Mouse (Mus musculus): ENCODE measurements around the gene Dhx58. TPM values are rescaled to one million over a fixed set of nuclear protein-coding genes. Genes with fewer than 3 reads are reported as not detected.

The Dhx58 gene
- polyA plus RNA-seq, 1 experiment, result 13.3 TPM

DNA sequence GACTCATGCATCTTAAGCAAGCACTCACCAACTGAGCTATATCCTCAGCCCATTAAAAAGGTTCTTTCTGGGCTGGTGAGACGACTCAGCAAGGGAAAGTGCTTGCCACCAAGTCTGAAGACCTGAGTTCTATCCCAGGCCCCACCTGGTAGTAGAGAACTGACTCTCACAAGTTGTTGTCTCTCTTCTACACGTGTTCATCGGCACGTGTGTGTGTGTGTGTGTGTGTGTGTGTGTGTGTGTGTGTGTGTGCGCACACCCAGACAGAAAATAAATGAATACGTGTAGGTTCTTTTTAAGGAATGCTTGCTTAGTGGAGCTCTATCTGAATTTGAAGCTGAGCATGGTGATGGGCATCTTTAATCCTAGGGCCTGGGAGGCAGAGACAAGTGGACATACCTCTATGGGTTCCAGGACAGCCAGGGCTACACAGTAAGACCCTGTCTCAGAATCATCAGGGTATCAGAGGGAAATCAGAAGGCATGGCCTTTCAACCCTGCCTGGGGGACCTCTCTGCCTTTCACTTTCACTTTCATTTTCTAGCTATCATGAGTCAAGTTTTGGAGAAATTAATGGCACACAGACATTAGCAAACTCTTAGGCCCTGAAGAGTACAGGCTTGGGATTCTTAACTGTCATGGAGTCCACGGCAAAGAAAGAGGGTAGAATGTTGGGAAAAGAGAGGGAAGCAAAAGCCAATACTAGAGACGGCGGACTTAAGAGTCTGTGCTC is 31.2 kb upstream of the Dhx58 start:
- Histone ChIP-seq H3K27me3 (ENCODE audit: control insufficient read depth, insufficient read depth, low read length) (no peaks in the 10 kb centered on the region), H3K4me1 (ENCODE audit: control insufficient read depth, insufficient read depth, insufficient read length, low read length) (peaks cover 18% of the 10 kb centered on the region), H3K36me3 (ENCODE audit: control insufficient read depth, insufficient read depth, low read length) (peaks cover 4% of the 10 kb centered on the region), H3K4me3 (ENCODE audit: low read depth, low read length) (peak overlapping the region; percentile 61), H3K27ac (ENCODE audit: insufficient read depth, low read depth, low read length) (peak overlapping the region; percentile 71)
- WGBS, result 64% methylated on average over 9 of the region's 9 CpGs
- TF ChIP-seq CTCF (IDR thresholded peaks at IDR 0.05; ENCODE audit: extremely low read depth, insufficient read length, insufficient replicate concordance, low read depth, low read length) (no peak), POLR2A (IDR thresholded peaks at IDR 0.05; ENCODE audit: low read depth, low read length) (no peak)

- Histone ChIP-seq H3K27ac (ENCODE audit: insufficient read depth, low read depth, low read length) (no peak overlapping the region), H3K4me1 (ENCODE audit: control insufficient read depth, insufficient read depth, insufficient read length, low read length) (peaks cover 11% of the 10 kb centered on the region), H3K36me3 (ENCODE audit: control insufficient read depth, insufficient read depth, low read length) (peaks cover 17% of the 10 kb centered on the region), H3K27me3 (ENCODE audit: control insufficient read depth, insufficient read depth, low read length) (no peaks in the 10 kb centered on the region), H3K4me3 (ENCODE audit: low read depth, low read length) (no peak overlapping the region)
- WGBS, result 79% methylated on average over 6 of the region's 6 CpGs
- TF ChIP-seq POLR2A (IDR thresholded peaks at IDR 0.05; ENCODE audit: low read depth, low read length) (no peak), CTCF (IDR thresholded peaks at IDR 0.05; ENCODE audit: extremely low read depth, insufficient read length, insufficient replicate concordance, low read depth, low read length) (no peak)
Observed at GRCm38 (mm10) chr11:100730477-100731205, 26.6 kb upstream of the Dhx58 start.

DNA sequence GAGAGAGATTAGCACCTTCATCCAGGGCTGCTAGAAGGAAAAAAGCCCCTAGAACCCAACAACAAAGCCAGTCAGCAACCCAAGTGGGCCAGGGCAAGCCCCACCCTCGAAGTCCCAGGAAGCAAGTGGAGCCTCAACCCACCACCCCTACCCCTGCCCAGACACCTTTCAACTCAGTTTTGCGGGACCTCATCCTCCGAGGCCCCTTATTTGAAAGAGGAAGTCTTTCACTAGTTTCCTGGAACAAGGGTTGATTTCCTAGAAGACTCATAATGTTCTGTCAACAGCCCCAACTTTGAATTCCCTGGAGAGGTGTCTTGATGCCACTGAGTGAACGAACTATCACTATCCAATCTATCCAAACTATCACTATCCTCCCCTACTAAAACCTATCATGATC is 25.9 kb upstream of the Dhx58 start:
- TF ChIP-seq POLR2A (IDR thresholded peaks at IDR 0.05; ENCODE audit: low read depth, low read length) (no peak), CTCF (IDR thresholded peaks at IDR 0.05; ENCODE audit: extremely low read depth, insufficient read length, insufficient replicate concordance, low read depth, low read length) (no peak)
- Histone ChIP-seq H3K4me1 (ENCODE audit: control insufficient read depth, insufficient read depth, insufficient read length, low read length) (peaks cover 9% of the 10 kb centered on the region), H3K4me3 (ENCODE audit: low read depth, low read length) (no peak overlapping the region), H3K27me3 (ENCODE audit: control insufficient read depth, insufficient read depth, low read length) (no peaks in the 10 kb centered on the region), H3K27ac (ENCODE audit: insufficient read depth, low read depth, low read length) (no peak overlapping the region), H3K36me3 (ENCODE audit: control insufficient read depth, insufficient read depth, low read length) (peaks cover 17% of the 10 kb centered on the region)
- WGBS, result 79% methylated on average over 4 of the region's 4 CpGs

GRCm38 (mm10) chr11:100728601-100729000 is 24.5 kb upstream of the Dhx58 start:
- TF ChIP-seq POLR2A (IDR thresholded peaks at IDR 0.05; ENCODE audit: low read depth, low read length) (no peak), CTCF (IDR thresholded peaks at IDR 0.05; ENCODE audit: extremely low read depth, insufficient read length, insufficient replicate concordance, low read depth, low read length) (no peak)
- no peak overlapping the region for H3K4me3 ChIP-seq (ENCODE audit: low read depth, low read length)
- 85% methylated on average over 6 of the region's 6 CpGs for WGBS
- H3K27ac ChIP-seq (ENCODE audit: insufficient read depth, low read depth, low read length), result no peak overlapping the region
- peaks cover 16% of the 10 kb centered on the region for H3K4me1 ChIP-seq (ENCODE audit: control insufficient read depth, insufficient read depth, insufficient read length, low read length)
- H3K36me3 ChIP-seq (ENCODE audit: control insufficient read depth, insufficient read depth, low read length), result peaks cover 17% of the 10 kb centered on the region
- no peaks in the 10 kb centered on the region for H3K27me3 ChIP-seq (ENCODE audit: control insufficient read depth, insufficient read depth, low read length)

- no peaks in the 10 kb centered on the region for H3K27me3 ChIP-seq (ENCODE audit: control insufficient read depth, insufficient read depth, low read length)
Observed at GRCm38 (mm10) chr11:100727201-100727600, 23.1 kb upstream of the Dhx58 start.

DNA sequence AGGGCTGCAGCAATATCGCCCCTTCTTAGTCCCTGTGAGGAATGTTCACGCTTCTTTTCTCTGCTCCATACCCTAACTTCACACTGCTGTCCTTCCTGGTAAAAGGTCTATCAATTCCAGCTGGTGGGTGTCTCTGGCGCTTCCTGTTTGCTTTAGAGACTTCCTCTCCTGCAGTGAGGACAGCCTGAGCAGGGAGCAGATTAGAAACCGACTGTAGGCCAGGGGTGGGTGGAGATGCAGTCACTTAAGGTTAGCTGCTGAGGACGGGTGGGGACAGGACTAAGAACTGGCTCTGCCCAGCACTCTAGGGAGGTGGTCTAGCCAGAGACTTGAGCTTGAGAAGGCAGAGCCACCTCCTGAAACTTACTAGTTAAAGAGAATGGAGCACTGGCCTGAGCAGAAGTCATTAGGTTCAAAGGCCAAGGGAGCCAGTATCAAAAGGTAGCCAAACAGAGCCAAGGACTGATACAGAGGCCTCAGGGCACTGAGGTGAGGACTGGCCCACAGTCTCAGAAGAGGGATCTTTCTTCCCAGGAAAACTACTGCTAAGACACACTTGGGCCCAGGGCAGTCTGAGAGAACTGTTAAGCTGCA is 20.9 kb upstream of the Dhx58 start:
- TF ChIP-seq POLR2A (IDR thresholded peaks at IDR 0.05; ENCODE audit: low read depth, low read length) (no peak), CTCF (IDR thresholded peaks at IDR 0.05; ENCODE audit: extremely low read depth, insufficient read length, insufficient replicate concordance, low read depth, low read length) (no peak)
- Histone ChIP-seq H3K27ac (ENCODE audit: insufficient read depth, low read depth, low read length) (peak overlapping the region; percentile 71), H3K27me3 (ENCODE audit: control insufficient read depth, insufficient read depth, low read length) (no peaks in the 10 kb centered on the region), H3K4me1 (ENCODE audit: control insufficient read depth, insufficient read depth, insufficient read length, low read length) (peaks cover 30% of the 10 kb centered on the region), H3K36me3 (ENCODE audit: control insufficient read depth, insufficient read depth, low read length) (peaks cover 13% of the 10 kb centered on the region), H3K4me3 (ENCODE audit: low read depth, low read length) (no peak overlapping the region)
- 21% methylated on average over 5 of the region's 5 CpGs for WGBS

More at GRCm38 (mm10) chr11:100727201-100727600, 23.1 kb upstream of the Dhx58 start:
- WGBS, result 89% methylated on average over 3 of the region's 3 CpGs
- H3K4me3 ChIP-seq (ENCODE audit: low read depth, low read length), result no peak overlapping the region
- TF ChIP-seq CTCF (IDR thresholded peaks at IDR 0.05; ENCODE audit: extremely low read depth, insufficient read length, insufficient replicate concordance, low read depth, low read length) (no peak), POLR2A (IDR thresholded peaks at IDR 0.05; ENCODE audit: low read depth, low read length) (no peak)
- peaks cover 13% of the 10 kb centered on the region for H3K36me3 ChIP-seq (ENCODE audit: control insufficient read depth, insufficient read depth, low read length)
- H3K4me1 ChIP-seq (ENCODE audit: control insufficient read depth, insufficient read depth, insufficient read length, low read length), result peaks cover 21% of the 10 kb centered on the region
- H3K27ac ChIP-seq (ENCODE audit: insufficient read depth, low read depth, low read length), result no peak overlapping the region

Data from small intestine, adult 2 months (tissue).